Mouse (Mus musculus): ENCODE results near the gene Cuedc1.

Gene Cuedc1

DNA sequence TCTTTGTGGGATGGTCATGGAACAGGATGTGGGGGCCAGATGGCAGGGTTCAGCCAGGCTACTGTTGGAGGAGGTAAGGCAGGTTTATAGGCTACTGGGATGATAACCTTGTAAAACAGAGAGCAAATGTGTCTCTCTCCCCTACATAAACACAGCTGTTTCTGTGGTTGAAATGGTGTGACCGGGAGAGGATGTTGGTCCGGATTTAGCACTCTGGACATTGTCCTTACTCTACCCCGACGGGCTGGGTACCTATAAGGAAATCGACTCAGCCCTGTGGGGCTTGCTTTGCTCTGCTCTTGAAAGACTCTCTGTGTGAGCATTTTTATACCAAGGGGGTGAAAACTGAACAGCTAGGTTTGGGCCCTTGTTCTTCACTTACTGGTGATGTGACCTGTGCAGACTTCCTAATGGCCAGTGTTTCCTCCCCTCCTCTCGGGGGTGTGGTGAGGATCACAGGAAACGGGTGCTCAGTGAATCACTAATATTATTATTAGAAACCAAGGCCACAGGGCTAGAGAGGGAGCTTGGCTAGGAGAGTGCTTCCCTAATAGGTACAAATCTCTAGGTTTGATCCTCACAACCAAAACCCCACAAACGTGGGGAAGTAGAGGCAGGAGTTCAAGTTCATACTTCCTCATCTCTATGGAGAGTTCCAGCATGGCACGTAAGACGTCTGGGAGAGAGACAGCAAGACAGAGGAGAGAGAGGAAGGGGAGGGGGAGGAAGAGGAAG lies 19.7 kb downstream of the Cuedc1 start:
- no peak for DNase-seq (ENCODE audit: low read depth in 1 of 2, low spot score in 2 of 2)

- DNase-seq (ENCODE audit: low read depth in 1 of 2, low spot score in 2 of 2), result no peak
Measured at GRCm38 (mm10) chr11:88118091-88118440, 20.2 kb downstream of the Cuedc1 start.

DNA sequence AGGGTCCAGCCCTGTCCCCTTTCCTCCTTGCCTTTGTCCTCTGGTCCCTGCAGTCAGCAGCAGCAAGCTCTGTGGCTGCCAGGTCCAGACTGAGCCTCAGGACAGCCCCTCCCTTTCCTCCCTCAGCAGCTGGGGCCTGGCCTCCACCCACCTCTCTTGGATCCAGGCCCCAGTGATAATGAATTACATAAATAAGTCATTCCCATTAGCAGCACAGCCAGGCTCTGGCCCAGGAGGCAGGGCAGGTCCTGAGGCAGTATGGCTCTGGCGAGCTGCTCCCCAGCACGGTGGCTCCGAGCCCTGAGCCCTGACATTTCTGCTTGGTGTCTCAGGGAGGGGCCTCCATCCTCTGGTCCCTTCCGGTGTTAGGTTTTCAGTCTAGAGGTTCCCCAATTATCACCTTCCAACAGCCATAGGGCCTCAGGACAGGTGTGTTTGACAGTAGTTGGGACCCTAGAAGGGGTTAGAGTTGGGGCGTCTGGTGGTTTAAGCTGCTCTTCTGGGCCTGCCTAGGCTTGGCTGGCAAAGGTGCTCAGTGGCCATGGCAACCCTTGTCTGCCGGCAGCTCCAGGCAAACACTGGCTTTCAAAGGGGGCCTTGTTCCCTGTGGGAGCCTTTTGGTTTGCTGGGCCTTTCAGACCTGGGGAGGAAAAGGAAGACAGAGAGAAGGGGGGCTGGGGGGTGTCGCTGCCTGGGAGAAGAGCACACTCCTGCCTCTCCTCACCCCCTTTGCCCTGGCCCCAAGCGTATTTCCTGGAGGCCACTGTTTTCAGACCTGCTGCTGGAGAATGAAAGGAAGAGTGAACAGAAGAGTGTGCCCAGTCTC lies 21.2 kb downstream of the Cuedc1 start:
- DNase-seq (ENCODE audit: low read depth in 1 of 2, low spot score in 2 of 2), result no peak

GRCm38 (mm10) chr11:88122545-88122944 lies 24.7 kb downstream of the Cuedc1 start:
- no peak for DNase-seq (ENCODE audit: low read depth in 1 of 2, low spot score in 2 of 2)

DNA sequence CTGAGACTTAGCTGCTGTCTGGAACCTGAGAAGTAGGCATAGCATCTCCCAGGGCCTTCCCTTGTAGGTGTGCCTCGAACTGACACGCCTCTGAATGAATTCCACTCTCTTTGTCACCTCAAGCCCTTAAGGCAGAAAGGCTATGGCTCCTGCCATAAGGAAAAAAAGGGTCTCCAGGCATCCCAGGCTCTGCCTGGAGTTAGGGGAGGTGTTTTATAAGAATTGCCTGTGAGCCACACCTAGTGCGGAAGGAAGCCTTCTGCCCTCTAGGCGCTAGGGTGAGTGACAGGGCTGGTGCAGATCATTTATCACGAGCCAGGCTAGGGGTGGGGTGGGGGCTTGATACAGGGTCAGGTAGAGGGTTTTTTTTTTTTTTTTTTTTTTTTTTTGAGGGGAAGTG lies 25.2 kb downstream of the Cuedc1 start:
- DNase-seq (ENCODE audit: low read depth in 1 of 2, low spot score in 2 of 2), result no peak

- DNase-seq (ENCODE audit: low read depth in 1 of 2, low spot score in 2 of 2), result no peak
Measured at GRCm38 (mm10) chr11:88123731-88124130, 25.9 kb downstream of the Cuedc1 start.

DNA sequence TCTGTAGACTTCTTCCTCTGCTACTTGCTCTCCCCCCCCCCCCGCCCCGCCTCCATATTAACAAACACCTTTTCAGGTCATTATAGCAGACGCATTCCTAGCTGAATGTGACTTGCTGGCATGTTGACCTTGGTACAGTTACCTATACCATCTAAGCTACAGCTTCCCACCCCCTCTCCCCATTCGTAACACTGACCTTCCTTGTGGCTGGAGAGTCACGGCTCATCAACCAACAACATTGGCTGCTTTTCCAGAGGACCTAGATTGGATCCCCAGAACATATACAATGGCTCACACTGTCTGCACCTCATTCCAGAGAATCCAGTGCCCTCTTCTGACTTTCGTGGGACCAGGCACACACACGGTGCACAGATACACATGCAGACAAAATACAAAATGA lies 27.6 kb downstream of the Cuedc1 start:
- DNase-seq (ENCODE audit: low read depth in 1 of 2, low spot score in 2 of 2), result no peak

- no peak for DNase-seq (ENCODE audit: low read depth in 1 of 2, low spot score in 2 of 2)
Measured at GRCm38 (mm10) chr11:88126306-88126793, 28.5 kb downstream of the Cuedc1 start.

GRCm38 (mm10) chr11:88128461-88128860 lies 30.6 kb downstream of the Cuedc1 start:
- DNase-seq (ENCODE audit: low read depth in 1 of 2, low spot score in 2 of 2), result no peak

- DNase-seq (ENCODE audit: low read depth in 1 of 2, low spot score in 2 of 2), result no peak
Measured at GRCm38 (mm10) chr11:88129281-88129680, 31.4 kb downstream of the Cuedc1 start.

DNA sequence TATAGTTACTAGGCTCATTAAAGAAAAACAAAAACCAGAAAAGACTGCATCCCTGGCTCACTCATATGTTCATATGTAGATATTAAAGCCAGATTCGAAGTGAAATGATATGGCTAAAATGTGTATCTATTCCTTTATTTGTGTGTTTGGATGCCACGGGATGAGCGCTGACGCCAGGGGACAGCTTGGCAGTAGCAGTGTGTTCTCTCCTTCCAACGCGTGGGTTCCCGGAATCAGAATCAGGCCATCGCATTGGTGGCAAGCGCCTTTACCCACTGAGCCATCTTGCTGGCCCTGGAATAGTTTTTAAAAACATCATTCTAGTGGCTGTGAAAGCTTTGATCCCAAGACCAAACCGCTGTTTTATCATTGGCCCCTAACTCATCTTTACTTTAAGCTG lies 32.1 kb downstream of the Cuedc1 start:
- no peak for DNase-seq (ENCODE audit: low read depth in 1 of 2, low spot score in 2 of 2)

- DNase-seq (ENCODE audit: low read depth in 1 of 2, low spot score in 2 of 2), result no peak
Measured at GRCm38 (mm10) chr11:88131847-88132246, 34.0 kb downstream of the Cuedc1 start.

- no peak for DNase-seq (ENCODE audit: low read depth in 1 of 2, low spot score in 2 of 2)
Measured at GRCm38 (mm10) chr11:88135218-88135617, 37.4 kb downstream of the Cuedc1 start.

DNA sequence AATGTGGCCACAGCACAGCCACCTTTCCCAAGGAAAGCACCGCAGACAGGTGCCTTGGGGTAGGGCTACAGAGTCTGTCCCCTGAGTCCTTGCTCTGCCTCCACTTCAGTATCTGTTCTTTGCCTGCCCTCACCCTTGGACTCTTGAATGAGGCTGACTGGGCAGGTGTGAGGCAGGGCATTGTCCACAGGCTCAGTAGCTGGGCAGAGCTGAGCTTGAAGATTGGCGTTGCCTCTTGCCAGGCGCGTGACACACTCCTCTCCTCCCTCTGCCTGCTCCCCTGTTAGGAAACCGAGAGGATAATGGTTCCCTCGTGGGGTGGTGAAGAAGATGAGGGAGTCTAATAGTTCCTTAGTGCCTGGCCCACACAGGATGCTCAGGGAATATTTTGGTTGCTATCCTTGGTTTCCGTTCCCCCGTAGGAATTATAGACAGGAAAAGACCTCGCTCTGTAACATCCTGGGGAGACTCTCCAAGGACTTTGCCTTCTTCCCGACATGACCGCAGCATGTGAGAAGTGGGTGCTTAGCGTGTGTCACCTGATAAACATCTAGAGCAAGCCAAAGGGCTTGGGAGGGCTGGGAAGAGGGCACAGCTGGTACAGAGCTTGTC lies 40.1 kb downstream of the Cuedc1 start:
- DNase-seq (ENCODE audit: low read depth in 1 of 2, low spot score in 2 of 2), result no peak

GRCm38 (mm10) chr11:88139256-88139861 lies 41.5 kb downstream of the Cuedc1 start:
- no peak for DNase-seq (ENCODE audit: low read depth in 1 of 2, low spot score in 2 of 2)

DNA sequence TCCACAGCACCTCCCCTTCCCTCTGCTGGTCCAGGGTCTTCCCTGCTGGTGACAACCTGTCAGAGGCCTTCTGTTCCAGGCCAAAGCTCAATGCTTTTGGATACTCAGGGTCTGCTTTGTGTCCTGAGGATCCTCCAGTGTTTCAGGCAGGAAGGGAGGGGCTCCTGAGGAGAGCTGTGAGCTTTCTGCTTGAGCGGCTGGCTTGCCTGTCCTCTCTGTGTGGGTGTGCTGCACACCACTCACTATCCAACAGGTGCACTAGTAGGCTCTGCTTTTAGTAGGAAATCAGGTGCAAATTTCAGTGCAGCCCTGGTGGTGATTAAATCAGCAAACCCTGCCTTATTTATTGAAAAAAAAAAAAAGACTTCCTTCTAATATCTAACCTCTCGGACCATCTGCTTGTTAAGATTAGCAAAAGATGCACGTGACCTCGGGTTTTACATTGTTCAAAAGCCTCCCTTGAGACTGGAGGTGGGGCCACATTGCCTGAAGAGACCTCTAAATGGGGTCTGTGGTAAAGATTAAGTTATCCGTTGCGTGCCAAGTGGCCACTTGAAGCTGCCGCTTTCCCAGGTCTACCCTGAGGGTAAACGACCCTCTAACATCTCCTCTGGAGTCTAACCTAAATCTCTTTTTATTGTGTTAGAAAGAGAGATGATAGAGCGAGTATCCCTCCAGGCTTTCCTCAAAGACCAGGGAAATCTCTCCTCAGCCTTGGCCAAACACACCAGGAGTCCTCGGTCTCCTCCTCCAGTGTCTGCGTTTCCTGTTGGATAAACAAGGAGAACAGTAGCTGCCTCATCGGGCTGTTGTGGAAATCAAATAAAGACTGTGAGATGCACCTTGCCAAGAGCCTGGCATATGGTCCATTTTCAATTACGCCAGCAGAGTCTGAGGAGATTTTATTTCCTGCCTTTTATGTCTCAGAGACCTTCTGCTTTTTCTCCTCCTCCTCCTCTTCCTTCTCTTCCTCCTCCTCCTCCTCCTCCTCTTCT lies 42.5 kb downstream of the Cuedc1 start:
- DNase-seq (ENCODE audit: low read depth in 1 of 2, low spot score in 2 of 2), result no peak

GRCm38 (mm10) chr11:88142362-88142761 lies 44.5 kb downstream of the Cuedc1 start:
- DNase-seq (ENCODE audit: low read depth in 1 of 2, low spot score in 2 of 2), result no peak

DNA sequence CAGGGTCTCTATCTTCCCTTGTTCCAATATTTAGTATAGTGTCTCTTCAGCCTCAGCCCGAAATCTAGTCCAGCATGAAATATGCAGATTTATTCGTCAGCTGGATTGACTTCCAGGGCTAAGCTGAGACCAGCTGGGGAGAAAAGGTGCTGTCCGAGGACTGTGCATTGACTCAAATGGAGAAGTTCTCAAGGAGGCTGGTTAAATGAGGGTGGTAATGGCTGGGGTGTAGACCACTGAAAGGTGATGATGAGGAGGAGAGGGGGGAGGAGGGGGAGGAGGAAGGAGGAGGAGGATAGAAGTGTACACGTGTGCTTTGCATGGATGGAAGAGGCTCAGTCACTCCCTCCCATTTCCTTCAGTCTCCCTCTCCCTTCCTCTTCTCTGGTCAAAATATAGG lies 46.2 kb downstream of the Cuedc1 start:
- DNase-seq (ENCODE audit: low read depth in 1 of 2, low spot score in 2 of 2), result no peak

DNA sequence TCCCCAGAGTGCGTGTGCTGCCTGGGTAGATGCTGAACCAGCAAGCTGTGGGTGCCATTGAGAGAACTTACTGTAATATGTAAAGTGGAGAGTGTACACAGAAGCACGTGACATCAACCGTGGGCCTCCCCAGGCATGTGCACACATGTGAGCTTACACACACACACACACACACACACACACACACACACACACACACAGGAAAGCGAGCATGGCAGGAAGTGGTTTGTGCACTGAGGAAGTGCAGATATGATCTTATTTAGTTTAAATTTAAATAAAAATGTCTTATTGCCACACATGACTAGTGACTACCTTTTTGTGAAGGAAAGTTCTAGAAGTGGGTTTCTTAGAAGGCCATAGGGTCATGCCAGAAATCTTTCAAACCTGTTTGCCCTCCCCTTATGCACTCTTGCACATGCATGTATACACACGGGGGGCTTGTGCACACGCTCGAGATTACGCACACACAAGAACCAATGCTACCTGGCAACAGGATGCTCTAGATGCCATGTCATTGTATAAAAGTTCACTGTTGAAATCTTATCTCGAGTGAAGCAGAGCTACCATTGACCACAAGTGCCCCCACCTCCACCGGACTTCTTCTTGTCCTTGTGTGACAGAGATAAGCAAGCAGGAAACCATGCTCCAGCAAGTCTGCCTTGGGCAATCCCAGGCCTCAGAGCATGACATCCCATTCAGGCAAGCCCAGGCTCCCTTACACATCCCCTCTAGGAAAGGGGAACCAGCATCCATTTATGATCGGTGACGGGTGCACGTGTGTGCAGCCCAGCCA lies 47.6 kb downstream of the Cuedc1 start:
- DNase-seq (ENCODE audit: low read depth in 1 of 2, low spot score in 2 of 2), result peak; percentile 20 to 42
